Mouse (Mus musculus): ENCODE results near the gene Tspan5. TPM values are rescaled to one million over a fixed set of nuclear protein-coding genes. Genes with fewer than 3 reads are reported as not detected.

Gene Tspan5
- total RNA-seq, 1 experiment from 2014 or later: 34.0 TPM

DNA sequence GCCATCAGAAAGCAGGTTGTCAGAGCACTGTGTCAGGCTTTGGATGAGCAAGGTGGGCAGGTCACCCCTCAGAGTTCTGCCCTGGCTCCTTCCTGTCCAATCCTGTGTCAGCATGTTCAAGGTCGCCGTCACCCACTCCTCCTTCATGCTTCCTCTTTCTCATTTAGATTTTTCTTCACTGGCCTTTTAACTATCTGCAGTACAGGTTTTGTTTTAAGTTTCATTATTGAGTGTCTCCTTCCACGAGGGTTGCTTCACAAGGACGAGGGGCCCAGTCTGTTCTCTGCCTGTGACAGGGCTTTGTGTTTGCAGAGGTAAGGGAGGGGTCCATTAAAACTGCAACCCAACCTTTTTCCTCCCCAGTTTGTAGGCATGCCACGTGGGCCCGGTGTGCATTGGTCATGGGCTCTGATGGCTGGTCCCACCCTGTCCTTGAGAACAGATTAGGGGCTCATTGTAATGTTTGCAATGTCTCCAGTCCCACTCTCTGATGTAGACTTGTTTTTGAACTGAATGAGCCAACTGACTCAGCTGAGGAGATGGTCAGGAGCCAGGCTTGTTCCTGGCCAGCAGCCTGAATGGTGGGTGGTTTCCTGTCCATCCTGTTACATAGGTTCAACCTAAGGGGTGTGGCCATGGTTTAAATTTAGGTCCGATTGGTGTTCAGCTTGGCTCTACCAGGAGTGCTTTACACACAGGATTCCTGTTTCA, 73.3 kb downstream of the Tspan5 start:
- peak; percentile 29 to 33; a peak in 2 of 4 replicates for ATAC-seq (replicated peaks in 1 of 2; ENCODE audit: insufficient read depth in 1 of 2, low FRiP score in 2 of 2, low TSS enrichment in 1 of 2, low read depth in 1 of 2, poor library complexity in 2 of 2, severe bottlenecking in 2 of 2)

DNA sequence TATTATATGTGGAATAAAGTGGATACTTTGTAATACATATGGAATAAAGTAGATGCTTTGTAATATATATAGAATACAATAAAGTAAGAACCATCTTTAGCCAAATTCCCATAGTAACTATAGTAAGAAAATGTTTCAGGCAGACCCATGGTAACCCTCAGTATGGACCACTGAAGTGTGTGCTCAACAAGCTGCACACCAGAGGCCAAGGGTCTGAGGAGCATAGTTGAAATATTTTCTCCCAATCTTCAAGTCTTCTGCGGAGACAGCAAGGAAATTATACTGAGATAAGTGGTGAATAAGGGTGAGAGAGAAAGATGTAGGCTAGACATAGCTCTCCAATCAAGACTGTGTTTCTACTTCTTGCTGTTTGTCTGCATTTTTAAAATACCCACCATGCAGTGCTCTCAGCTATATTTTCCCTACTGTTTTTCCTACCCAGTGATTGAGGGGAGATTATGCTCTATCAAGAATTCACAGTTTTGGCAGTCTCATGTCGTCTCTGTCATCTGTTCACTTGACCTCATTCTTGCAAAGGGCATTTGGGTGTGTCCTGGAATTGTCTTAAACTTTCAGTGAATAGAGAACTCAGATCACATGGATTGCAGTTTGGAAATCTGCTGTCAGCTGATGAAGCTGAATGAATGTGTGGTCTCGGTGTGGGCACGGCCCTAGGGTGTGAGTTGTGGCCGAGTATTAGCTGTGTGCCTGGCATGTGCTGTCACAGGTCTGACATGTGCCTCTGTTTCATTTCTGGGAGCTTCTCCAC, 75.1 kb downstream of the Tspan5 start:
- no peak for ATAC-seq (replicated peaks in 1 of 2; ENCODE audit: insufficient read depth in 1 of 2, low FRiP score in 2 of 2, low TSS enrichment in 1 of 2, low read depth in 1 of 2, poor library complexity in 2 of 2, severe bottlenecking in 2 of 2)

DNA sequence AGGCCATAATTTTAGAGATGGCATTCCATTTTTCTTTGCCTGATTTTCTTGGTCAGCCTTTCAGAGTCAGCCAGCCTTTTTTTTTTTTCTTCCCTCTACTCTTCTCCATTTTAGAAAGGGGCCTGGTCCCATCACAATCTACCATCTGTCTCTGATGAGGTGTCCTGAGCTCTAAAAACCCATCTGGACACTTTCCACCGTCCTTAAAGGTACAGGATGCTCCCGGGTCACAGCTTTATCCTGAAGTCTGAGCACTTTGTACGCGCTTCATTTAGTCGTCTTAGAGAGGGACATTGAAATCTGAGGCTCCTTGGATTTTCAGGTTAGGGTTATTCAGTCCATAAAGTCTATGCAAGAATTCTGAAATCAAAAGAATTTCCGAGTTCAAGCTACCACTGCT, 77.9 kb downstream of the Tspan5 start:
- ATAC-seq (replicated peaks in 1 of 2; ENCODE audit: insufficient read depth in 1 of 2, low FRiP score in 2 of 2, low TSS enrichment in 1 of 2, low read depth in 1 of 2, poor library complexity in 2 of 2, severe bottlenecking in 2 of 2): no peak

DNA sequence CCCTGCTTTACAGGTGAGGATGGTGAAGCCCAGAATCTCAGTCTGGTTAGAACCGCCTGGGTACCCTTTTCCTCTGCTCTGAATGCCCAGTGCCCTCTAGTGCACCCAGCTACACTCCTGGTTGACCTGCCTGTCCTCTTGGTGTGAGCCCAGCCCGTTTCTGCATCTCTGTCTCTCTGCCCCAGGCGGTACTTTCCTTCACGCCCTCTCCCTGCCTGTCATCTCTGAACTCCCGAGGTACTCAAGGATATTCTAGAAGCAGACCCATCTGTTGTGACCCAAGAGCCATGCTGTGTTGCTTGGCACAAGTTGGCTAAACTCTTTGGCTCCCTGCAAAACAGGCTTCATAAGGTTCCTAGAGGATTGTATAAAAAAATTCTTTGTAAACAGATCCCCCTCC, 78.3 kb downstream of the Tspan5 start:
- no peak for ATAC-seq (replicated peaks in 1 of 2; ENCODE audit: insufficient read depth in 1 of 2, low FRiP score in 2 of 2, low TSS enrichment in 1 of 2, low read depth in 1 of 2, poor library complexity in 2 of 2, severe bottlenecking in 2 of 2)

DNA sequence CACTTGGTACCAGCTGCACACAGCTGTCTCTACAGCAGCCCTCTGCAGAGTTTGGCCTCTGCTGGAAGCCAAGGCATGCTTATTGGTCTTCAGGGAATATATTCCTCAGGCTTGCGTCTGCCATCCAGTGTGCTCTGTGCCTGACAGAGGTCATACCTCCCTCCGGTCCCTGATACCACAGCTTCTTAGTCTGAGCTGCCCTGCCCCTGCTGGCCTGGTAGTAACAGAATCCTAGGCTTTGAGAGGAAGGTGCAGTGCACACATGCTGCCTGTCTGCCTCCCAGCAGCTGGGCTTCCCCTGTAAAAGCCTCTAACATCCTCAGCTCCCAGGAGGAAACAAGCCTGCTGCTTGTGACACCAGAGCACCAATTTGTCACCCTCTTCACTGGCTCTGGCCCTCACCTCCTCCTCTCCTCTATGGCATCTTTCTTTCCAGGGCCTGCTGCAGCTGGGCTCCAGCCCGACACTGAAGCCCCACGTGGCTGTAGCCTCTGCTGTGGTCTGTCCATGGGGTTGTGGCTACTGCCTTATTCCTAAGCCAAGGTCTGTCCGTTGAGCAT, 80.0 kb downstream of the Tspan5 start:
- no peak for ATAC-seq (replicated peaks in 1 of 2; ENCODE audit: insufficient read depth in 1 of 2, low FRiP score in 2 of 2, low TSS enrichment in 1 of 2, low read depth in 1 of 2, poor library complexity in 2 of 2, severe bottlenecking in 2 of 2)

DNA sequence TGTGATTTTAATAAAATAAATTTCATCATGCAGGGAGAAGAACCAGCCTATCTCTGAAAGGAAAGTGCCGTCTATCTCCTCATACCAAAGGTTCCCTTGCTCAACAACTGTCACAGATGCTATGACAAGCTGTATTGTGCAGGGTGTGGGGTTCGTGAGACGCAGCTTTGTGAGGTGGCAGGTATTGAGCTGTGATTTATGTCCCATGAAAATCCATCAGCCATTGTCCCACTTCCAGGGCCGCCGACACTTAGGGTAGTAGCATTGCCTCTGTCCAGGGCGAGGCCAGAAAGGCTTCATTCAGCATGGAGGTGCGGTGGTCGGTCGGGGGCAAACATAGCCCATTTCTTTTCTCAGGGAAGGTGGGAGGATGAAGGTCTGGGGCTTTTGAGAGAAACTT, 81.9 kb downstream of the Tspan5 start:
- no peak for ATAC-seq (replicated peaks in 1 of 2; ENCODE audit: insufficient read depth in 1 of 2, low FRiP score in 2 of 2, low TSS enrichment in 1 of 2, low read depth in 1 of 2, poor library complexity in 2 of 2, severe bottlenecking in 2 of 2)

DNA sequence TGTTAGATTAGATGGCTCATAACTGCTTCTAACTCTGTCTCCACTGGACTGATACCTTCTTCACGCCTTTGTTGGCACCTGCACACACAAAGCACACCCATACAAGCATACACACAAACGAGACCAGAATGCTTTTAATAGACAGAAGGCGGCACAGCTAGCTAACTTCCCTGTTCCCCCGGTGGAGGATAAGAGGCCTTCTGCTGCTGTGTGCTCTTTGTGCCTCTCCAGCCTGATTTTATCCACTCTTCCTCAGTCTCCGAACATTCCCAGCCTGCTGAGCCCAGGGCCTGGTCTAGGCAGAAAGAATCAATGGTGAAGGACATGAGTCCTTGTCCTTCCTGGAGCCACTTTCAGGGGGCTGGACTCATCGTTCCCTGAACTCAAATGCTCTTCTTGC, 83.3 kb downstream of the Tspan5 start:
- no peak for ATAC-seq (replicated peaks in 1 of 2; ENCODE audit: insufficient read depth in 1 of 2, low FRiP score in 2 of 2, low TSS enrichment in 1 of 2, low read depth in 1 of 2, poor library complexity in 2 of 2, severe bottlenecking in 2 of 2)

DNA sequence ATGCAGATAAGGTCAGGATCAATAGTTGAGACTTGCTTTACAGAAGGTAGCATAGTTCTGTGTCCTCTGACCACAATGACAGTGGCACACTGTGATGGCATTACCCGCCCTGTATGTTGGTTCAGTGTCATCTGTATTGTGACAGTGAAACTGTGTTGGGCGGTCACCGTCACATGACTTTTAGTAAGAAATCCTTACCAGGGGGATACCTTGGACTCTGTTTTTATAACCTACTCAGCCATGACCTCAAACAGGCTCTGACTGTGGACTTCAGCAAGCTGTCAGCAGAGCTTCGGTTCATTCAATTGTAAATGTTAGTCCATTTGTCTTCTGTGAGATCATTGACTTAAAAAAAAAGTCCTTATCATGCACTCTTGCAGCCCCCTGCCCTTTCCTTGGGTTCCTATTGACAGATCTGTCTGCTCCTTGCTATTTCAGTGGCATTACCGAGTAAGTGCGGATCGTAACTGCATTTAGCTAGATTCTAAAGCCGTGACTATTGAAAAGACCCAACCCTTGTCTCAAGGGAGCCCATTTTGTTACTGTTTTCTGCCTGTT, 84.3 kb downstream of the Tspan5 start:
- no peak for ATAC-seq (replicated peaks in 1 of 2; ENCODE audit: insufficient read depth in 1 of 2, low FRiP score in 2 of 2, low TSS enrichment in 1 of 2, low read depth in 1 of 2, poor library complexity in 2 of 2, severe bottlenecking in 2 of 2)

DNA sequence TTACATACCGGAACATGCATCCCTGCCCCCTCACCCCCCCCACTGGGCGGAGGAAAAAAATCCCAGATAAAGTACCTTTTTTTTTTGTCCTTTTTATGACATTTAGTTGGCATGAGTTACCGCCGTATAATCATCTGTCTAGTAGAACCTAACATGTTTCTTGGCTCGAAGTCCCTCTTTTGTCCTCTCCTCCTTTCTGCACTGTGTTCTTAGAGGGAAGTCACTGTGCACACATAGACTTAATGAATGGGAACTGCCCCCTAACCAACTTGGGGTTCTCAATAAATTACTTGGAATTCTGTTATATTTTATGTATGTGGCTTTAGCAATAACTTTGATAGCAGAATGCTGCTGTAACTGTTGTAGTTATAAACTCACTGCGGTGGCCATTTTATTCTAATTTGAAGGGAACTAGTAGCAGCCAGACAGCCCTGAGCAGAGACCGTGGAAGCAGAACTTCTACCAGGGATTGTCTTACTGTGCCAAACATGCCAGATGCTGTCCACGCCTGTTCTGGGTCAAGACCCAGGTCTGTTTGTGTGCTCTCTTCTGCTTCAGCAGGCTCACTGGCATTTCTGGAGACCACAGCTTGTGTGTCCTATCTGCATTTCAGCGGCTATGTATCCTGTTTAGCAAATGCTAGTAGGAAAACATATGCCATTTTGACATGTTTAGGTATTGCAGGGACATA, 91.0 kb downstream of the Tspan5 start:
- ATAC-seq (replicated peaks in 1 of 2; ENCODE audit: insufficient read depth in 1 of 2, low FRiP score in 2 of 2, low TSS enrichment in 1 of 2, low read depth in 1 of 2, poor library complexity in 2 of 2, severe bottlenecking in 2 of 2): no peak

DNA sequence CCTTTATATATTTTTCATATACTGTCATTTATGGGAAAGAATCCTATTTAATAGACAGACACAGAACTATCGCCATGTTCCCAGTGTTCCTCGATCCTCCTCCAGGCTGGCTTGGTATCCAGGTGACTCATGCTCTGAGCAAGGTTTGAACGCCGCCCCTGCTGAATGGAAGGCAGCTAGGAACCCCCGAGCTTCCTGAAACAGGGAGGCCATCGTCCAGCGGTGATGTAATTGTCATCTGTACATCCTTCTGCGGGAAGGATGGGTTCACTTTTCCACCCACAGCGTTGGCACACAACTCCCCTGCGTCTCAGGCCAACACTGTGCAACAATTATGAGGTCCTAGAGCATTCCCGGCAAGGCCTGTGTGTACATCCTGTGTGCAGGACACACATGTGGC, 92.2 kb downstream of the Tspan5 start:
- no peak for ATAC-seq (replicated peaks in 1 of 2; ENCODE audit: insufficient read depth in 1 of 2, low FRiP score in 2 of 2, low TSS enrichment in 1 of 2, low read depth in 1 of 2, poor library complexity in 2 of 2, severe bottlenecking in 2 of 2)

DNA sequence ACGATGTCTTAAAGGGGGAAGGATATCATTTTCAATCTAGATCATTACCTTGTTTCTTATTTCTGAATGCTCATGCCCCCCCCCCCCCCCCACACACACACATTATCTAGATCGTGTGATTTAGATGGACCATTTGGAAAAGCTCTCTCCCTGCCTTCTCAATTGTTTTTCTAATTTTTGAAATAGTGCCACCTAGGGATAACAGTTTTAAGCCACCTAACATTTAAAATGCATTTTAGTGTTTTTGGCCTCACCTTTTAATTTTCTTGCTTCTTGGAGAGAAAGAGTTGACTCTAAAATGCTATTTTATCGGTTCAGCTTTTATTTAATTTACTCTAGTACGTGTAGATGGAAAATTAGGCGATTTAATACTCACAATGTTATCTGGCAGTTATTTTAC, 94.9 kb downstream of the Tspan5 start:
- ATAC-seq (replicated peaks in 1 of 2; ENCODE audit: insufficient read depth in 1 of 2, low FRiP score in 2 of 2, low TSS enrichment in 1 of 2, low read depth in 1 of 2, poor library complexity in 2 of 2, severe bottlenecking in 2 of 2): no peak

DNA sequence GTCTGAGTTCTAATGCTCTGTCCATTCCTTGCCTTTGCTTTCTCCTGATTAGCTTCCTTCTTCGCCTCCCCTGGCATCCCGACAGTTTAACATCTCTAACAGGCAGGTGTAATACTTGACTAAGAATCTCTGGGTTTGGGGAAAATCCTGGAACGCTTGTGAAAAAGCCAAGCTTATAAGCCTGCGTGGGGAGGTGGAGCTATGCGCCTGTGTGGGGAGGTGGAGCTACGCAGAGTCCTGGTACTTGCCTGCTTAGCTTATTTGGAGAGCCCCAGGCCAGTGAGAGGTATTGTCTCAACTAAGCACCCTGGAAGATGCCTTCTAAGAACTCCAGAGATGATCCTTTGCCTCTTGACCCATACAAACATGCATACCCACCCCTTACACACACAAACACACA, 95.7 kb downstream of the Tspan5 start:
- no peak for ATAC-seq (replicated peaks in 1 of 2; ENCODE audit: insufficient read depth in 1 of 2, low FRiP score in 2 of 2, low TSS enrichment in 1 of 2, low read depth in 1 of 2, poor library complexity in 2 of 2, severe bottlenecking in 2 of 2)

DNA sequence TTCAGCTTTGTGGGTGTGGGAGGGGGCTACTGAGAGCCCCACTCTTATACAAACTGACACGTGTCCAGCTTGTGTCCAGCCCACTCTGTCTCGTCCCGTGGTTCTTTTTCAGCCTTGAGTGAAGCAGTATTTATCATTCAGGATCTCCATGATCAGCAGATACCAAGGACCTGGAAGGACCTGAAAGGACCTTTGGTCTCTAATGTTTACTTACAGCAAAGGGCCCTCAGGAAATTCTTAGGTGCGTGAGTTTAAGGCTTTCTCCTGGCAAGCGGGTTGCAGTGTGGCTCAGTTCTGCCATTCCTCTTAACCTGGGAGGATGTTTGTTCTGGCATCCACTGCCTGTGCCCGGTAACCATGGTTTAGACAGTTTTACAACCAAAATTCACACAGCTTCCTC, 97.7 kb downstream of the Tspan5 start:
- ATAC-seq (replicated peaks in 1 of 2; ENCODE audit: insufficient read depth in 1 of 2, low FRiP score in 2 of 2, low TSS enrichment in 1 of 2, low read depth in 1 of 2, poor library complexity in 2 of 2, severe bottlenecking in 2 of 2): peak; percentile 29 to 61; a peak in 2 of 4 replicates

DNA sequence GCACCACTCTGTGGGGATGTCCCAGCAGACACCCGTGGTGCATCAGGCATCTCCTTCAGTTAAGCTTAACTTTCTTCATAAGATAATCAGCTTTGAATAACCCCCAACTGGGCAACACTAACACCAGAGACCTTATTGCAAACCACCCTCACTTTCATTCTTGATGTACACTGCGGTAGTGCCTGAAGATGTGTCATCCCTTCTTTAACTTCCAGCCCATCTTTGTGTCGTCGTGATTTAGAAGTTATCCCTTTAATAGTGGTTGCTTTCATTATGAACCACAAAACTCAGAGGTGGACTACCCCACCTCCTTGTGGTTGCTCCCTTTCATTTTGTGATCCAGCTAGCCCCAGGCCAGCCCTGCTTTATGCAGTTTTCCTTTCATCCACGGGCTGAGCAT, 99.3 kb downstream of the Tspan5 start:
- no peak for ATAC-seq (replicated peaks in 1 of 2; ENCODE audit: insufficient read depth in 1 of 2, low FRiP score in 2 of 2, low TSS enrichment in 1 of 2, low read depth in 1 of 2, poor library complexity in 2 of 2, severe bottlenecking in 2 of 2)

DNA sequence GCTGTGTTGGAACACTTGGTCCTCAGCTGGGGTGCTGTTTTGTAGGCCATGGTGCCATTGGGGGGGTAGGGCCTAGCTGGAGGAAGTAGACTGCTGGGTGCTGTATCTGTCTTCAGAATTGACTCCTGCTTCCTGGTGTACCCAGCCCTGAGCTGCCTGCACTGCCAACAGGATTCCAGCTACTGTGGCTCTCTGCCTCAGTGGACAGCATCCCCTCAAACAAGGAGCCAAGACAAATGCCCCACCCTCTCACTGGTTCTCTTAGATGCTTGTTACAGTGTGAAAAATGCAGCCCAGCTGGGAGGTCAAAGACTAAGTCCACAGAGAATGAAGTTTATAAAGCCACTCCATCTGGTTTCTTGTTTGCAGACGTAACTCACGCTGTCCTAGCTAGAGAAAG, 101.2 kb downstream of the Tspan5 start:
- no peak for ATAC-seq (replicated peaks in 1 of 2; ENCODE audit: insufficient read depth in 1 of 2, low FRiP score in 2 of 2, low TSS enrichment in 1 of 2, low read depth in 1 of 2, poor library complexity in 2 of 2, severe bottlenecking in 2 of 2)

DNA sequence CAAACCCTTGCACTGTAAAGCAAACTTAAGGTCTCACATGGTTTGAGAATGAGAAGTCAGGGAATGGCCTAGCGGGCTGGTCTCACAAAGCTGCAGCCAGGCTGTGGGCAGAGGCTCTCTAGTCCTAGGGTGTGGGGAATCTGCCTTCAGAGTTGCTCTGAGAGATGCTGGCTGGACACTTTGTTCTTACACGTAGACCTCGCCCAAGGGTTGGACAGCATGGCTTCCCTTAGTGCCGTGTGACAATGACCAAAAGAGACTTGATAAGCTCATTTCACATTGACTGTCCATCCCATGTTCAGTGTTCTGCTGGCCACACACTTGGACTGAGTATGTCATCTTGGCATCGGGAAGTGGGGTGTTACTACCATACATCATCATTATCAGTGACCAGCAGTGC, 101.6 kb downstream of the Tspan5 start:
- no peak for ATAC-seq (replicated peaks in 1 of 2; ENCODE audit: insufficient read depth in 1 of 2, low FRiP score in 2 of 2, low TSS enrichment in 1 of 2, low read depth in 1 of 2, poor library complexity in 2 of 2, severe bottlenecking in 2 of 2)

DNA sequence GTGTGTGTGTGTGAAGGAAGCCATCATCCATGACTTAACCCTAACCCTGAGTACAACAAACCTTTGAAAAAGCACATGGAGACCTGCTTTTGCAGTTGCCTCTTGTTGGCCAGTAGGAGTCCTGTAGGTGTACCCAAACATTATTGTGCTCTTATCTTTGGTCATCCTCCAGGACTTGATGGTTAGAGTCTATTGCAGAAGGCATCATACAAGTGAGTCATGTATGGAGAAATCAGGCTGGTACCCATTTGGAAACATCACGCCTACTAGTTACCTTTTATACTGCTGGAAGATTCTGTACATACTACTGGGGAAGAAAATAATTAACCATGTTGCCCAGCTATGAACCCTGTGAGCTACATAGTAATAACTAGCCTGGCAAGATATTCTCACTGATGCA, 103.8 kb downstream of the Tspan5 start:
- no peak for ATAC-seq (replicated peaks in 1 of 2; ENCODE audit: insufficient read depth in 1 of 2, low FRiP score in 2 of 2, low TSS enrichment in 1 of 2, low read depth in 1 of 2, poor library complexity in 2 of 2, severe bottlenecking in 2 of 2)

DNA sequence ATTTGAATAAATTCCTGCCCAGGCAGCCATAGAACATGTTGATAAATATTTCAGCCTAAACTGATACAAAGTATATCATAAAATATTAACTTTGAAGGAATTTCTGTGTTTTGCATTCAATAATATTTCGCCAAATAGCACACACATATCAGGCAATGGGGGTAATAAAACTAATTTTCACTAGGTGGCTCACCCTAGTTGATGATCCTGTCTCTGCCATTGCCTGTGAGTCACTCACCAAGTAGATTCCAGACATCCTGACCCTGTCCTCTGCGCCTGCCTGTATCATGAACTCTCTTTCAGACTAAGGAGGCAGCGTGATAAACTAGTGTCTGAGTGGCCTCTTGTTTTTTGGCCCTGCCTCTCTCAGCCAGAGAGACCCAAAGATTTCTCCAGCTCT, 105.8 kb downstream of the Tspan5 start:
- no peak for ATAC-seq (replicated peaks in 1 of 2; ENCODE audit: insufficient read depth in 1 of 2, low FRiP score in 2 of 2, low TSS enrichment in 1 of 2, low read depth in 1 of 2, poor library complexity in 2 of 2, severe bottlenecking in 2 of 2)
